Mouse (Mus musculus): ENCODE results near the gene Clec12b. TPM values are rescaled to one million over a fixed set of nuclear protein-coding genes. Genes with fewer than 3 reads are reported as not detected.
A peak's percentile ranks its signal among the peaks of the same experiment; 100 is the strongest.

Gene Clec12b
- polyA plus RNA-seq, 1 experiment from 2014 or later: not detected

GRCm38 (mm10) chr6:129402404-129402803 lies 16.7 kb upstream of the Clec12b start:
- Histone ChIP-seq H3K27ac (no peak overlapping the region), H3K4me2 (no peak overlapping the region), H3K4me1 (no peaks in the 10 kb centered on the region), H3K36me3 (no peaks in the 10 kb centered on the region), H3K4me3 (no peak overlapping the region), H3K9ac (no peak overlapping the region), H3K9me3 (no peaks in the 10 kb centered on the region), H3K27me3 (no peaks in the 10 kb centered on the region)
- 87% methylated on average over 2 of the region's 2 CpGs for WGBS
- ATAC-seq (ENCODE audit: insufficient number of reproducible peaks, low FRiP score, low TSS enrichment, low read depth): no peak

DNA sequence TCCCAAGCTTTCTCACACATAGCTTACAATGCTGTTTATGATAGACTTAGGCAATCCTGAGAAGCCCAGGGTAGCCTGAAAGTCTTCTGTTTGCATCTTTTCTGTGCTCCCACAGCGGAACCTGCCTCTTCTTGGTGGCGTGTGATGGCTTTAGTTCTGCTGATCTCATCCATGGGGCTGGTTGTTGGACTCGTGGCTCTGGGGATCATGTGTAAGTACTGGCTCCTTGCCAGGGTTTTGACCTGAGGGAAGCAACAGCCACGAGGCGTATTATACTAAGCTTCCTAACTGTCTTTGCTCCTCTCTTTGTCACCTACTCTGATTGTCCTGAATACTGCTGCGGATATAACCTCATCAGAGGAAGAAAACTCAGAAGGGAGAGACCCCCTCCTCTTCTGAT lies 14.3 kb upstream of the Clec12b start:
- 61% methylated on average over 6 of the region's 6 CpGs for WGBS
- Histone ChIP-seq H3K27me3 (no peaks in the 10 kb centered on the region), H3K36me3 (no peaks in the 10 kb centered on the region), H3K9me3 (no peaks in the 10 kb centered on the region), H3K4me3 (no peak overlapping the region), H3K4me1 (no peaks in the 10 kb centered on the region), H3K27ac (no peak overlapping the region), H3K9ac (no peak overlapping the region), H3K4me2 (no peak overlapping the region)
- ATAC-seq (ENCODE audit: insufficient number of reproducible peaks, low FRiP score, low TSS enrichment, low read depth): no peak

DNA sequence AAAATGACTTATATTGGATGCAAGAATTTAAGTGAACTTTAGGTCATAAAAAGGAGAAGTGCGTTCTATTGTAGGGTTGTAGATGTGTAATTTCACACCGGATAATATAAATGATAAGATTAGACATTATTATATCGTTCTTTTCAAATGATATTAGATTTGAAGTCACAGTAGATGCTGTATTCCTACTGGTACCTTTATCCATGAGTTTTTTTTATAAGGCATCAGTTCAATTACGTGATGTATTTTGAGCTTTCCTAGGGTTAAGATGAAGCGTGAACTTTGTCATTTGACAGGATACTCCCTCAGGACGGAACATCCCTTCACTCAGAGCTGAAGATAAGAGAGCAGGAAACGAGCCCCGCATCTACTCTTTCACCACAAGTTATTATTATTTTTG lies 11.3 kb upstream of the Clec12b start, which contains the start of gene Clec1b:
Gene Clec1b, plus strand, starts transcription at position 301 of the 400 bp plus-strand sequence.
- no peak within 1 kb of the TSS for H3K27ac ChIP-seq
- H3K36me3 ChIP-seq: no peaks in the 10 kb centered on the region
- ATAC-seq (ENCODE audit: insufficient number of reproducible peaks, low FRiP score, low TSS enrichment, low read depth): no peak
- H3K4me3 ChIP-seq: no peak within 1 kb of the TSS
- H3K9me3 ChIP-seq: no peaks in the 10 kb centered on the region
- H3K9ac ChIP-seq: no peak within 1 kb of the TSS
- WGBS: 83% methylated on average over 8 of the region's 8 CpGs
- no peaks in the 10 kb centered on the region for H3K27me3 ChIP-seq
- H3K4me2 ChIP-seq: no peak within 1 kb of the TSS
- no peaks in the 10 kb centered on the region for H3K4me1 ChIP-seq

- ATAC-seq (ENCODE audit: insufficient number of reproducible peaks, low FRiP score, low TSS enrichment, low read depth): no peak
- Histone ChIP-seq H3K27ac (no peak overlapping the region), H3K4me1 (no peaks in the 10 kb centered on the region), H3K4me2 (no peak overlapping the region), H3K36me3 (no peaks in the 10 kb centered on the region), H3K9me3 (no peaks in the 10 kb centered on the region), H3K9ac (no peak overlapping the region), H3K4me3 (no peak overlapping the region), H3K27me3 (no peaks in the 10 kb centered on the region)
- WGBS: 78% methylated on average over 6 of the region's 6 CpGs
These were observed 8.1 kb upstream of the Clec12b start for GRCm38 (mm10) chr6:129393732-129394131.

DNA sequence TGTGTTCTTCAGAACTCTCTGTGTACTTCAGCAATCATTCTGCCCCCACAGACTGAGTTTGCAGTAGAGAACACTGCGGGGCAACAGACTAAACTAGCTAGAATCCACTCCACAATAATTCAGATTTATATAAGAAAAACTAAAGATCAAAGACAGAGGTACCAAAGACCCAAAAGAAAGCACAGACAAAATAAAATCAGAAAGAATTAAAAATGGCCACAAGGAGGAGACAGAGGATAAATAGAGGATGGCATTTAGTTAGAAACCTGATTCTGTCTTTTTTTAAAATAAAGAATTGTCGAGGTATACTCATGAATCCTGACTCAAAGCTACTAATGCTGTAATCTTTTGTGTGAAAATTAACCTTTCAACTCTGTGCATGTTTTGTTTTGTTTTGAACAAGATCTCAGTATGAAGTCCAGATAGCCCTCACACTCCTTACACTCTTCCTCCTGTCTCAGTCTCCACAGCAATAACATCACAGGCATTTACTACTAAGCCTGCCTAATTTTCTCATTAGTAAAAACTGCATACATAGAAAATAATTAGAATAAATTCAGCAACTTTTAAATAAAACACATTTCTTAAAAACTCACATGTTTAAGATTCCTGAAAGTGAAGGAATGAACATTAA lies 7.5 kb upstream of the Clec12b start:
- H3K27me3 ChIP-seq: no peaks in the 10 kb centered on the region
- no peaks in the 10 kb centered on the region for H3K9me3 ChIP-seq
- H3K27ac ChIP-seq: no peak overlapping the region
- H3K4me1 ChIP-seq: no peaks in the 10 kb centered on the region
- H3K4me3 ChIP-seq: no peak overlapping the region
- no peak overlapping the region for H3K4me2 ChIP-seq
- H3K9ac ChIP-seq: no peak overlapping the region
- no peak for ATAC-seq (ENCODE audit: insufficient number of reproducible peaks, low FRiP score, low TSS enrichment, low read depth)
- 19% methylated on average over 2 of the region's 2 CpGs for WGBS
- no peaks in the 10 kb centered on the region for H3K36me3 ChIP-seq

DNA sequence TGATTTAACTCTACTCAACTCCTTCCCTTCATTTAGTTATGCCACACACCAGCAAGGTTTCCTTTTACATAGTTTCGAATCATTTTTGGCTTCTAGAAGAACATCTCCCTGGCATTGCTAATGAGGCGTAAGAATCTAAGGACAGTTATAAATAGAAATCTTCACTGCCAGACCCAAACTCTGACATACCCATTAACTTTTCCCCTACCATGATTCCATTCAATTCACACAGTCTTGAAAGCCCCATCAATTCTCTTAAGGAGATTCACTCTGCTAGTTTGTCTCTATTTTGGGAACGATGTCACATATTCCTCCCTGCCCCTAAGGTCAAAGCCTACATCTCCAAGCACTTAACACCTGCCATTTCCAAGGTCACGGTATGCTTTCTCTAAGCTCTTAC lies 674 bp downstream of the Clec12b start:
- no peak overlapping the region for H3K27ac ChIP-seq
- no peaks in the 10 kb centered on the region for H3K36me3 ChIP-seq
- H3K4me2 ChIP-seq: no peak overlapping the region
- H3K27me3 ChIP-seq: no peaks in the 10 kb centered on the region
- WGBS: 85% methylated on average over 4 of the region's 4 CpGs
- H3K9ac ChIP-seq: no peak overlapping the region
- H3K4me3 ChIP-seq: no peak overlapping the region
- no peaks in the 10 kb centered on the region for H3K4me1 ChIP-seq
- no peak for ATAC-seq (ENCODE audit: insufficient number of reproducible peaks, low FRiP score, low TSS enrichment, low read depth)
- H3K9me3 ChIP-seq: no peaks in the 10 kb centered on the region

DNA sequence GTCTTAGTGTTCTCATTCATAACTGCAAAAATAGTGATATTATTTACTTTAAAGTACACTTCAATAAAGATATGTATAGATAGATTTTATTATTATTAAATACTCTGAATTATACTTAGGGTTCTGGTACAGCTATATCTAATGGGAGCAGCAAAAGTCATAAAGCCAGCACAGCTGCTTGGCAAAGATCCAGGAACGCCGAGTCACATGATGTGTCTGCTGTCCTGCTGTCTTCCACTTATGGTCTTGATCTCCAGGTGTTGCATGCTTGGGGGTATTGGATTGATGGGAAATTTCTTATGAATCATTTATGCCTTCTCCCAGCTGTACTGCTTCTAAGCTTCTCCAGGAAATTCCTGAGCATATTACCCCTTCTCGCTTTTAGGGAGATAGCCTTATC lies 2.2 kb downstream of the Clec12b start:
- no peaks in the 10 kb centered on the region for H3K4me1 ChIP-seq
- H3K27ac ChIP-seq: no peak overlapping the region
- 41% methylated on average over 3 of the region's 3 CpGs for WGBS
- H3K9me3 ChIP-seq: no peaks in the 10 kb centered on the region
- no peak for ATAC-seq (ENCODE audit: insufficient number of reproducible peaks, low FRiP score, low TSS enrichment, low read depth)
- no peaks in the 10 kb centered on the region for H3K27me3 ChIP-seq
- H3K36me3 ChIP-seq: no peaks in the 10 kb centered on the region
- H3K9ac ChIP-seq: no peak overlapping the region
- no peak overlapping the region for H3K4me2 ChIP-seq
- H3K4me3 ChIP-seq: no peak overlapping the region

- 67% methylated on average over 1 of the region's 1 CpGs for WGBS
- Histone ChIP-seq H3K9ac (no peak overlapping the region), H3K4me1 (no peaks in the 10 kb centered on the region), H3K27me3 (no peaks in the 10 kb centered on the region), H3K4me2 (no peak overlapping the region), H3K36me3 (no peaks in the 10 kb centered on the region), H3K9me3 (no peaks in the 10 kb centered on the region), H3K27ac (no peak overlapping the region), H3K4me3 (no peak overlapping the region)
- ATAC-seq (ENCODE audit: insufficient number of reproducible peaks, low FRiP score, low TSS enrichment, low read depth): no peak
These were observed 3.9 kb downstream of the Clec12b start for GRCm38 (mm10) chr6:129381736-129382135.

DNA sequence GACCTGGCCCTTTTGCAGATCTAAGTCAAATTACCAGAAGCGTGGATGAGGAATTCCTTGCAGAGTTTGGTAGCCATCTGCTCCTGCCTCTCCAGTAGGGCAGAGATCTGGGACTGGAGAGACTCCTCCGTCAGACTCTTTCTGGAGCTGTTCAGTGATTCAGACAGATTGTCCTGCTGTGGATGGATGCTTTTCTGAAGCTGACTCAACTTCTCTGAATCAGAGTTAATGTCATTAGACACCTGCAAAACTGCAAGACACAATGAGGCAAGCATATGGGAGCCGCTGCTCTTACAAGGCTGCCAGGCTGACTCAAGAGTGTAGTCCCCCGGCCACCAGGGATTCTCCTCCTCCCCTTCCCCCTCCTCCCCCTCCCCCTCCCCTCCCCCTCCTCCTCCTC lies 5.2 kb downstream of the Clec12b start:
- H3K9ac ChIP-seq: no peak overlapping the region
- no peak overlapping the region for H3K27ac ChIP-seq
- 62% methylated on average over 4 of the region's 4 CpGs for WGBS
- no peak overlapping the region for H3K4me3 ChIP-seq
- H3K27me3 ChIP-seq: no peaks in the 10 kb centered on the region
- H3K9me3 ChIP-seq: no peaks in the 10 kb centered on the region
- ATAC-seq (ENCODE audit: insufficient number of reproducible peaks, low FRiP score, low TSS enrichment, low read depth): no peak
- H3K4me2 ChIP-seq: no peak overlapping the region
- no peaks in the 10 kb centered on the region for H3K4me1 ChIP-seq
- H3K36me3 ChIP-seq: no peaks in the 10 kb centered on the region

DNA sequence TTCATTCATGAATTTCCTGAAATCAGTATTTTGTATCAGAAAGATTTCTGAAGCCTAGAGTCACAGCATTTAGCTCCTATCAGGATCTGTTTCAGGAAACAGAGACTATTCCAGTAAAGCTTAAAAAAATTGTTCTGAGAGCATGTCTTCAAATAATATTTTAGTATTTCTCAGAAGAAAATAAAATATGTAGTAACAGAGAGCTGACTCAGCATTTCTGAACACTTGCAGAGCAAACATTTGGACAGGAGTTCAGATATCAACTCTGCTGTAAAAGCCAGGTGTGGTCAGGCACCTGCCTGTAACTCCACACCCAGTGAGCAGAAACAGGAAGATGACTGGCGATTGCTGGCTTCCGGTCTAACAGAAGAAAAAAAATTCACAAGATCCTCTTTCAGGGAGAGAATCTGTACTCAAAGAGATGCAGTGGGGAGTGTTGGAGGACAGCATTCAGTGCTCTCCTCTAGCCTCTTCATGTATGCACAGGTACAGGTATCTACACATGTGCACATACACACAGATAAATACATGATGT lies 10.7 kb downstream of the Clec12b start:
- ATAC-seq (ENCODE audit: insufficient number of reproducible peaks, low FRiP score, low TSS enrichment, low read depth): no peak
- Histone ChIP-seq H3K4me2 (no peak overlapping the region), H3K36me3 (no peaks in the 10 kb centered on the region), H3K27me3 (no peaks in the 10 kb centered on the region), H3K9ac (no peak overlapping the region), H3K4me3 (no peak overlapping the region), H3K27ac (no peak overlapping the region), H3K9me3 (no peaks in the 10 kb centered on the region), H3K4me1 (no peaks in the 10 kb centered on the region)
- 75% methylated on average over 2 of the region's 2 CpGs for WGBS

DNA sequence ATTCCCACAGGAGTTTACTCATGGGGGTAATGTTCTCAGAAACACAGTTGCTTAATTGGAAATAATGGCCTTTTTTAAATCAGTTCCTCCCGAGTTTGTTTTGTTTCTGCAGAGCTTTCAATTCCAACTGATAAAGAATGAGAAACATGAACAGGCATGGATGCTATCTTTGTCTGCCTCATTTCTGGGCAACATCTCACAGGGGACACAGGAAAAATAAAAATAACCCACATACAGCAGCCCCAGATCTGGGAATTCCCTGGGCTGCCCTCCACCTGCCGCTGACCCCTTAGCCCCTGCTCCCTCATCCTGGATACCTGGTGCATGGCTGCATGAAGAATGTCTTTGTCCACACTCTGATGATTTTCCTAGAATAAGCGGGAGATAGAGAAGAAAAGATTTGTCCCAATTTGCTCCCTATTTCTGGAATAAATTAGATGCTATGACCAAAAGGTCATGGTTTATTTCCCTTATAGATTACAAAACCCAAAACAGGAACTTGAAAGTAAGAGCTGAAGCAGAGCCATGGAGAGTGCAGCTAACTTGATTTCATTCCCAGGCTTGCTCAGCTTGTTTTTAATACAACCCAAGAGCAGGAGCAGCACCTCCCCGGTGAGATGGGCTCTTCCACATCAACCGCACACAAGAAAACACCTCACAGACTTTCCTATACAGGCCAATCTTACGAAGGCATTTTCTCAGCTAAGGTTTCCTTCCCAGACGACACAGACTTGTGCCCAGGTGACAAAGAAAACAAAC lies 16.1 kb downstream of the Clec12b start:
- Histone ChIP-seq H3K27ac (no peak overlapping the region), H3K27me3 (no peaks in the 10 kb centered on the region), H3K4me1 (no peaks in the 10 kb centered on the region), H3K9ac (no peak overlapping the region), H3K36me3 (no peaks in the 10 kb centered on the region), H3K9me3 (no peaks in the 10 kb centered on the region), H3K4me2 (no peak overlapping the region), H3K4me3 (no peak overlapping the region)
- WGBS: 68% methylated on average over 7 of the region's 7 CpGs
- no peak for ATAC-seq (ENCODE audit: insufficient number of reproducible peaks, low FRiP score, low TSS enrichment, low read depth)

- Histone ChIP-seq H3K4me1 (no peaks in the 10 kb centered on the region), H3K4me3 (no peak overlapping the region), H3K9ac (no peak overlapping the region), H3K4me2 (no peak overlapping the region), H3K36me3 (no peaks in the 10 kb centered on the region), H3K27ac (no peak overlapping the region), H3K27me3 (no peaks in the 10 kb centered on the region), H3K9me3 (no peaks in the 10 kb centered on the region)
- 0 out of 2 replicates have a peak, but pooled peaks have one; percentile 40 for ATAC-seq (ENCODE audit: insufficient number of reproducible peaks, low FRiP score, low TSS enrichment, low read depth)
- 16% methylated on average over 6 of the region's 6 CpGs for WGBS
These were observed 19.7 kb downstream of the Clec12b start for GRCm38 (mm10) chr6:129365959-129366359.
